Mouse (Mus musculus): ENCODE data around the gene Ssbp3.

GRCm38 (mm10) chr4:106989226-106989983, 78.9 kb downstream of the Ssbp3 start:
- TF ChIP-seq POLR2A (IDR thresholded peaks at IDR 0.05; ENCODE audit: insufficient read depth, low read depth, low read length): no peak
- no peak; the same call in 1 of the 2 replicates for TF ChIP-seq CTCF (IDR thresholded peaks at IDR 0.05; ENCODE audit: insufficient read depth, low read depth, low read length)
